Mouse (Mus musculus) bone marrow macrophage, adult 2 months (primary cell): Measurements from ENCODE around the gene Adrb1. TPM values are rescaled to one million over a fixed set of nuclear protein-coding genes. Genes with fewer than 3 reads are reported as not detected.

Experiments used
- H3K27ac ChIP-seq: 2 replicates; pipeline ENCODE4 v1.5.1; 2012; ENCODE audit warnings: low read depth, low read length; ENCODE audit not compliant: insufficient read depth
- H3K4me1 ChIP-seq: 2 replicates; pipeline ENCODE4 v1.6.1; 2012; ENCODE audit warnings: low read length; ENCODE audit not compliant: control insufficient read depth, insufficient read depth
- H3K4me3 ChIP-seq: 2 replicates; pipeline ENCODE4 v1.5.1; 2012; ENCODE audit warnings: mild to moderate bottlenecking, low read length, moderate library complexity; ENCODE audit not compliant: insufficient read depth
- CTCF ChIP-seq: IDR thresholded peaks from 2 replicates; pipeline ENCODE4 v1.5.1; 2012; ENCODE audit warnings: low read depth, mild to moderate bottlenecking, low read length, moderate library complexity
- POLR2A ChIP-seq: IDR thresholded peaks from 2 replicates; pipeline ENCODE4 v1.6.1; 2012; ENCODE audit warnings: mild to moderate bottlenecking, low read depth, low read length, borderline replicate concordance
- polyA plus RNA-seq: library from polyadenylated mRNA; stranded (reverse); fragments of >200 nt; gene quantifications from 2 replicates; pipeline ENCODE4 v1.2.4, GENCODE M21; 2012; ENCODE audit not compliant: missing spikeins, insufficient read depth, insufficient read length

Adrb1 gene
- polyA plus RNA-seq, 1 experiment, result not detected

GRCm38 (mm10) chr19:56686218-56686617 lies 35.8 kb upstream of the Adrb1 start:
- Histone ChIP-seq H3K4me3 (no peak overlapping the region), H3K4me1 (no peaks in the 10 kb centered on the region), H3K27ac (no peak overlapping the region)
- TF ChIP-seq CTCF (no peak), POLR2A (no peak)

GRCm38 (mm10) chr19:56687026-56687635 lies 34.9 kb upstream of the Adrb1 start:
- TF ChIP-seq POLR2A (no peak), CTCF (no peak)
- no peak overlapping the region for H3K4me3 ChIP-seq
- H3K4me1 ChIP-seq, result no peaks in the 10 kb centered on the region
- no peak overlapping the region for H3K27ac ChIP-seq

GRCm38 (mm10) chr19:56687676-56688075 lies 34.3 kb upstream of the Adrb1 start:
- no peak overlapping the region for H3K27ac ChIP-seq
- no peak overlapping the region for H3K4me3 ChIP-seq
- no peaks in the 10 kb centered on the region for H3K4me1 ChIP-seq
- TF ChIP-seq POLR2A (no peak), CTCF (no peak)

- H3K4me3 ChIP-seq, result no peak overlapping the region
- H3K27ac ChIP-seq, result no peak overlapping the region
- TF ChIP-seq CTCF (no peak), POLR2A (no peak)
- no peaks in the 10 kb centered on the region for H3K4me1 ChIP-seq
Observed at GRCm38 (mm10) chr19:56688661-56689335, 33.2 kb upstream of the Adrb1 start.

- no peak overlapping the region for H3K27ac ChIP-seq
- no peaks in the 10 kb centered on the region for H3K4me1 ChIP-seq
Observed at GRCm38 (mm10) chr19:56689493-56689892, 32.5 kb upstream of the Adrb1 start.

GRCm38 (mm10) chr19:56691103-56691502 lies 30.9 kb upstream of the Adrb1 start:
- no peak for TF ChIP-seq CTCF
- TF ChIP-seq POLR2A, result no peak
- H3K27ac ChIP-seq, result no peak overlapping the region
- no peaks in the 10 kb centered on the region for H3K4me1 ChIP-seq
- no peak overlapping the region for H3K4me3 ChIP-seq

More at GRCm38 (mm10) chr19:56689493-56689892, 32.5 kb upstream of the Adrb1 start:
- TF ChIP-seq POLR2A (no peak), CTCF (no peak)
- H3K4me3 ChIP-seq, result no peak overlapping the region

- no peaks in the 10 kb centered on the region for H3K4me1 ChIP-seq
- TF ChIP-seq POLR2A (no peak), CTCF (no peak)
- no peak overlapping the region for H3K27ac ChIP-seq
- no peak overlapping the region for H3K4me3 ChIP-seq
Observed at GRCm38 (mm10) chr19:56692451-56692850, 29.5 kb upstream of the Adrb1 start.

- no peak overlapping the region for H3K27ac ChIP-seq
- no peaks in the 10 kb centered on the region for H3K4me1 ChIP-seq
- H3K4me3 ChIP-seq, result no peak overlapping the region
- TF ChIP-seq CTCF (no peak), POLR2A (no peak)
Observed at GRCm38 (mm10) chr19:56697370-56698144, 24.4 kb upstream of the Adrb1 start.

- no peak overlapping the region for H3K27ac ChIP-seq
- H3K4me3 ChIP-seq, result no peak overlapping the region
- H3K4me1 ChIP-seq, result peaks cover 14% of the 10 kb centered on the region
- no peak for TF ChIP-seq CTCF
- no peak for TF ChIP-seq POLR2A
Observed at GRCm38 (mm10) chr19:56700848-56701247, 21.2 kb upstream of the Adrb1 start.

- Histone ChIP-seq H3K4me1 (peaks cover 14% of the 10 kb centered on the region), H3K4me3 (no peak overlapping the region), H3K27ac (no peak overlapping the region)
- TF ChIP-seq POLR2A (no peak), CTCF (no peak)
Observed at GRCm38 (mm10) chr19:56701404-56702033, 20.5 kb upstream of the Adrb1 start.
